Mouse (Mus musculus) megakaryocyte, embryonic 14.5 days (primary cell): ENCODE data around the gene Ercc1. TPM values are rescaled to one million over a fixed set of nuclear protein-coding genes. Genes with fewer than 3 reads are reported as not detected.

Experiments
- H3K27me3 ChIP-seq: replicated peaks from 2 replicates; pipeline ENCODE3; 2012; ENCODE audit warnings: inconsistent platforms
- H3K36me3 ChIP-seq: replicated peaks from 2 replicates; pipeline ENCODE3; 2012; ENCODE audit warnings: low read length, inconsistent platforms, mixed read lengths
- H3K4me1 ChIP-seq: 2 replicates; pipeline ENCODE4 v1.6.1; 2012; ENCODE audit warnings: inconsistent platforms
- H3K4me3 ChIP-seq: replicated peaks from 2 replicates; pipeline ENCODE3; 2012; ENCODE audit warnings: moderate library complexity, mild to moderate bottlenecking, inconsistent platforms
- H3K9me3 ChIP-seq: 2 replicates; pipeline ENCODE4 v1.6.1; 2012; ENCODE audit warnings: inconsistent platforms
- FLI1 ChIP-seq: IDR thresholded peaks from 2 replicates; pipeline ENCODE4 v1.6.1; 2012; ENCODE audit warnings: low read length, inconsistent platforms, mixed read lengths
- GATA1 ChIP-seq: IDR thresholded peaks from 3 replicates; pipeline ENCODE4 v1.6.1; 2012; ENCODE audit warnings: mixed read lengths, low read length, inconsistent platforms, borderline replicate concordance
- polyA plus RNA-seq: library from polyadenylated mRNA; stranded (reverse); fragments of >175 nt; gene quantifications from 2 replicates; pipeline ENCODE4 v1.2.3, GENCODE M21; 2012; ENCODE audit warnings: low replicate concordance; ENCODE audit not compliant: insufficient read depth

Gene Ercc1
- polyA plus RNA-seq, 1 experiment, result 52.2 TPM

DNA sequence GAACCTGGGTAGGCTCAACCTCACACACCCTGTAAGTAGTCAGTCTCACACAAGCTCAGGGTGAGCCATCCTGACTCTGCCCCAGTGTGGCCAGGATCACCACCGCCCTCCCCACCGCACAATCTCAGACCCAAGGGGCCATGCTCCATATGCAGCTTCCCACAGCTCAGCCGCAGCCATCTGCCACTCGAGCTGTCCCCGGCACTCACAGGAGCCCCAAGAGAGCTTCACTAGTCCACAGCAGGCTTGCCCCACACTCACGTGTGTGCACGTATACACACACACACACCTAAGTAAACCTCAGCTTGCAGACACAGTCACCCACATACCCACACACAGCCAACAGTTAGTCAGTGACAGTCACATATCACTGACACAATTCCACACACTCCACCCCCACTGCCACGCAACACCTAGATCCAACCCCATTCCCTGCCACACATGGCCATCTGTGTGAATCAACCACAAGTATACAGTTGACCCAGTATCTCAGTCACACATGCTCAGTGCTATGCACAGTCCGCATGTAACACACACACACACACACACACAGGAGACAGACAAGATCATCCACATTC, 58.0 kb downstream of the Ercc1 start:
- peaks cover 44% of the 10 kb centered on the region for H3K27me3 ChIP-seq
- no peaks in the 10 kb centered on the region for H3K36me3 ChIP-seq
- H3K4me3 ChIP-seq, result peak overlapping the region; percentile 53
- H3K9me3 ChIP-seq, result peaks cover 13% of the 10 kb centered on the region
- H3K4me1 ChIP-seq, result peaks cover 49% of the 10 kb centered on the region
- TF ChIP-seq FLI1, result no peak
- no peak for TF ChIP-seq GATA1

DNA sequence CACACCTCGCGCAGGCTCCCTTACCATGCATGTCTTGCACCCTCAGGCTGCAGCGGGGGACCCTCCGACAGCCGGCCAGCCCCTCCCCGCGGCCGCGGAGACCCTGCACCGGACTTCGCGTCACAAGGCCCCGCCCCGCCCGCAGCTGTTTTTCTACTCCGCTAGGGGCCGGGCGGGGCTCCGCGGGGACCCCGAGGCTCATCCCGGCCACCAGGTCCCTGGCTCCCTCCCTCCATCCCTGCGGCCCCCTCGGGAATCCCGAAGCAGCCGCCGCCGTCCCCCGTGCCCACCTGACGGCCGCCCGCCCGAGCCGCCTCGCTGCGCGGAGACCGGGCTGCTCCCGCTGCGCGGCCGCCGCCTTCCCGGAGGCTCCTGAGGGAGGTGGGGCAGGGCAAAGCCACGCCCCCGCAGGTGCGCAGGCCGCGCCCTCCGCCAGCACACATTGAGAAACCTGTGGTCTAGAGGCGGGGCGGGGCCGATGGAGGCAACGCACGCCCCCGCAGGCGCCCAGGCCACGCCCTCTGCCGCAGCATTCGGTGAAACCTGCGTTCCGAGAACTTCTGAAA, 59.2 kb downstream of the Ercc1 start, which contains the start of gene Klc3:
Gene Klc3 (minus strand): TSS at position 374 of the 566 bp plus-strand sequence.
- peaks cover 49% of the 10 kb centered on the region for H3K4me1 ChIP-seq
- peaks cover 43% of the 10 kb centered on the region for H3K27me3 ChIP-seq
- peaks cover 13% of the 10 kb centered on the region for H3K9me3 ChIP-seq
- no peaks in the 10 kb centered on the region for H3K36me3 ChIP-seq
- TF ChIP-seq GATA1 (no peak), FLI1 (no peak)
- peak within 1 kb of the TSS; percentile 93 for H3K4me3 ChIP-seq

DNA sequence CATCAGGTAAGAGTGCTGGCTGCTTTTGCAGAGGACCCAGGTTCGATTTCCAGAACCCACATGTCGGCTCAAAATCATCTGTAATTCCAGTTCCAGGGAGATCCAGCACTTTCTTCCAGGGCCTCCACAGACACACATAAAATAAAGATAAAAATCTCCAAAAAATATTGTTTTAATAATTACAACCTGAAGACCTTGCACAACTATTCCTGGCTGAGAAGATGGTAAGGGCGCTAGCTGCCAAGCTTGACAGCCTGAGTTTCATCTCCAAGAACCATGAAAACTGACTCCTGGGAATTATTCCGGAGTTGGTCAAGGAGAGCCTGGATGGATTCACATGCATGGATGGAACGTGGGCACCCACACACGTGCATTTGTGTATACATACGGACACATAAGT, 59.9 kb downstream of the Ercc1 start, which contains the start of gene Ckm:
Gene Ckm (plus strand): TSS at position 301 of the 400 bp plus-strand sequence.
- no peak for TF ChIP-seq FLI1
- TF ChIP-seq GATA1, result no peak
- peaks cover 46% of the 10 kb centered on the region for H3K4me1 ChIP-seq
- peaks cover 13% of the 10 kb centered on the region for H3K9me3 ChIP-seq
- peak within 1 kb of the TSS; percentile 93 for H3K4me3 ChIP-seq
- no peaks in the 10 kb centered on the region for H3K36me3 ChIP-seq
- peaks cover 41% of the 10 kb centered on the region for H3K27me3 ChIP-seq

DNA sequence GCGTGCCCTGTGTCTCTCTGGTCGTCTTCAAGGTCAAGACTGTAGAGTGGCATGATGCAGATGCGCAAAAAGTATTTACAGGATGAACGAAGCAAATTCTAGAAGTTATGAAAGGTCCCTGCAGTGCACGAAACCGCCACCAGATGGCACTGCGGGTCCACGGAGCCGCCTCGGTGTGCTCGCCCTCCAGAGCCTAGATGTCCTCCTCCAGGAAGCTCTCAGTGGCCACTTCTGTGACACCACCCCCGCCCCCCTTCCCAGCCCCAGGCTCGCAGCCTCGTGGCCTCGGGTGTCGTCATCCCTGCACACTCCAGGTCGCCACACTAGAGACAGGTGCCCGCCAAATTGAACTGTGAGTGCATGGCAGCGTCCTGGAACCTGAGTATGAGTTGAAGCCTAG, 60.8 kb downstream of the Ercc1 start:
- Histone ChIP-seq H3K4me3 (peak overlapping the region; percentile 86), H3K27me3 (peaks cover 39% of the 10 kb centered on the region), H3K4me1 (peaks cover 41% of the 10 kb centered on the region), H3K36me3 (no peaks in the 10 kb centered on the region), H3K9me3 (peaks cover 12% of the 10 kb centered on the region)
- TF ChIP-seq FLI1, result no peak
- TF ChIP-seq GATA1, result no peak

Other genes with a start within 250 kb of the Ercc1 start
- gene Gm4969, start 226.4 kb upstream of the Ercc1 start, polyA plus RNA-seq, result not detected in 2 replicates
- gene Fbxo46, start 224.9 kb upstream of the Ercc1 start, polyA plus RNA-seq, result 28.9 and 35.0 TPM in 2 replicates
- 5.0 and 11.8 TPM in 2 replicates for gene Qpctl, start 195.5 kb upstream of the Ercc1 start, polyA plus RNA-seq
- 50.5 and 69.4 TPM in 2 replicates for gene Snrpd2, start 195.1 kb upstream of the Ercc1 start, polyA plus RNA-seq
- 1.2 TPM in 2 replicates for gene Gipr, start 178.7 kb upstream of the Ercc1 start, polyA plus RNA-seq
- gene Eml2, start 168.4 kb upstream of the Ercc1 start, polyA plus RNA-seq, result 53.9 and 56.3 TPM in 2 replicates
- gene Gpr4, start 132.2 kb upstream of the Ercc1 start, polyA plus RNA-seq, result 0.03 TPM in 1 of 2 replicates, not detected in the other
- 7.3 and 11.6 TPM in 2 replicates for gene Opa3, start 116.4 kb upstream of the Ercc1 start, polyA plus RNA-seq
- gene Vasp, start 73.0 kb upstream of the Ercc1 start, polyA plus RNA-seq, result 828 and 2,423 TPM in 2 replicates
- gene Ppm1n, start 64.7 kb upstream of the Ercc1 start, polyA plus RNA-seq, result not detected in 2 replicates
- 6.1 and 8.4 TPM in 2 replicates for gene Rtn2, start 62.2 kb upstream of the Ercc1 start, polyA plus RNA-seq
- 12.9 and 33.1 TPM in 2 replicates for gene Fosb, start 34.7 kb upstream of the Ercc1 start, polyA plus RNA-seq
- 13.3 and 50.4 TPM in 2 replicates for gene Cd3eap, start 14.7 kb downstream of the Ercc1 start, polyA plus RNA-seq
- 21.5 and 54.3 TPM in 2 replicates for gene Ppp1r13l, start 15.0 kb downstream of the Ercc1 start, polyA plus RNA-seq
- 24.2 and 30.8 TPM in 2 replicates for gene Ercc2, start 37.2 kb downstream of the Ercc1 start, polyA plus RNA-seq
- gene Klc3, start 59.3 kb downstream of the Ercc1 start, polyA plus RNA-seq, result 1.3 TPM in 1 of 2 replicates, not detected in the other
- gene Ckm, start 60.0 kb downstream of the Ercc1 start, polyA plus RNA-seq, result 0.96 TPM in 1 of 2 replicates, not detected in the other
- gene Mark4, start 114.0 kb downstream of the Ercc1 start, polyA plus RNA-seq, result 102 and 169 TPM in 2 replicates
- 40.8 and 53.6 TPM in 2 replicates for gene Exoc3l2, start 118.6 kb downstream of the Ercc1 start, polyA plus RNA-seq
- 5.5 and 6.5 TPM in 2 replicates for gene Bloc1s3, start 163.6 kb downstream of the Ercc1 start, polyA plus RNA-seq
- 608 and 613 TPM in 2 replicates for gene Trappc6a, start 163.6 kb downstream of the Ercc1 start, polyA plus RNA-seq
- 1.3 and 2.9 TPM in 2 replicates for gene Nkpd1, start 173.1 kb downstream of the Ercc1 start, polyA plus RNA-seq
- 88.1 and 108 TPM in 2 replicates for gene Ppp1r37, start 218.3 kb downstream of the Ercc1 start, polyA plus RNA-seq
- gene Zfp296, start 232.5 kb downstream of the Ercc1 start, polyA plus RNA-seq, result 6.0 and 13.6 TPM in 2 replicates
- 30.5 and 69.9 TPM in 2 replicates for gene Gemin7, start 232.8 kb downstream of the Ercc1 start, polyA plus RNA-seq